Mouse (Mus musculus): ENCODE results near the gene Tmem56.

The Tmem56 gene

DNA sequence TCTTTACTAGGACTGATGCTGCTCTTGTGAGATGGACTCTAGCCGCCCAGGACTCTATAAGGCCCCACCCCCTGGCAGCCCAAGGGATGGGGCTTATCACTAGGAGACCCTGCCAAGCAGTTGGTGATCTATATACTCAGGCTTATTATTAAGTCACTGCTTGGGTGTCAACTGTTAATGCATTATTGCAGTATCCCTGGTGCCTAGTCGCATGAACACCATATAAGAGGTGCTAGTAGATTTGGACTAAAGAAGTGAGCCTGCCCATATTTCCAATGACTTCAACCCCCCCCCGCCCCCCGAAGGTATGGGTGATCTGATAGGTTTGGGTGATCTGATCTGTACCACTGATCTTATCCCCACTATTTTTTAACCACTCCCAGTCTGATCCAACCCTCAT is at the start of gene Tmem56:
TSS of gene Tmem56 (minus strand) at position 101 of the 400 bp plus-strand sequence.
- no peak for DNase-seq (ENCODE audit: low read depth, low spot score)

DNA sequence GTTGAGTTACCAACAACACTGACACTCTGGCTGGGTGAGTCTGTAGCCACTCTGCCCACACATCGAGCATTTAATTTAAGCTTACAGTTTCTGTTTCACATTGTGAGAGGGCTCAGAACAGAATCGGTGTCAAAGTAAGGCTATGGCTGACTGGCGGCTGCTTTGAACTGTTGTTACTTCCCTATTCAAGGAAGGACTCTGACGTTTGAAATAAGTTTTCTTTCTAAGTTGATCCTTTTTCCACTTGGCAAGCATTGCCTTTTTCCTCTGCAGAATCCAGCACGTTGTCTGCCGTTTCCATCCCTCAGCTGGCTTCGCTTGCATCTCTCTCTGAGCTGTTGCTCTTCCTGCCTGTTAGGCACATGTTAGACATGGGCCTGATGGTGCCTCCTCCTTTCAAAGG is 47.3 kb upstream of the Tmem56 start:
- no peak for DNase-seq (ENCODE audit: low read depth, low spot score)

DNA sequence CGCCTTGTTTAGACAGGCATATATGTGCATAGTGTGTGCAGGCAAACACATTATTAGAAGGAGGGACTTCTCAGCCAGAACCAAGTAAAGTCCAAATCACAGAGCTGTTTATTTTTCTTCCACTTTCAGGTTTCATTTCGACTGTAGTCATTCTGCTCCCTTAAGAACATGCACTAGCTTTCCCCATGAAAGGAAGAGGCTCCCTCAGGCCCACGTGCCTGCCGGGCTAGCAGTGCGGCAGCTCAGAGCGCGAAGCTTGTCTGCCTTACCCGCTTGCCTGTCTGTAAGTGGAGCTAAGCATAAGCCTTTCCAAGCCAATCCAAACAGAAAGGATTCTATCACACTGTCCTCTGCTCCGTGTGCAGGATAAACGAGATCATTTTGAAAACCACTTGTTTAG is 46.7 kb upstream of the Tmem56 start:
- DNase-seq (ENCODE audit: low read depth, low spot score) = no peak

DNA sequence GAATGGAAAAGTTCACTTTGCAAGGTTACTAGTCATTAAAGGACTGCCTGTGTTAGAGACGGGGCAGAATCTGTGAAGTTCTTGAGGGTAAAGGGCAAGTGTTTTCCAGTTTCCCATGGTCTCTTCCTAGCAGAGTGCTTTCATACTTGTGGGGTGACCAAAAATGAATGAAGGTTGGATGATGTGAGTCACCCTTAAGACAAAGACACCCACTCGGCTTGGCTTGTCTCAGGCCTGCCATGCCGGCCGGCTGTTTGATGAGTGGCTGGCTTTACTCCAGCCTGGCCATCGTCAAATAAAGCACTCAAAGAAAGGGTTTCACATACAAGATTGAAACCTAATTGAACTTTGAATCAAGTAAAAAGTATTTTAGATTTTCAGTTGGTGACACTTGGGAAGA is 44.5 kb upstream of the Tmem56 start:
- no peak for DNase-seq (ENCODE audit: low read depth, low spot score)

DNA sequence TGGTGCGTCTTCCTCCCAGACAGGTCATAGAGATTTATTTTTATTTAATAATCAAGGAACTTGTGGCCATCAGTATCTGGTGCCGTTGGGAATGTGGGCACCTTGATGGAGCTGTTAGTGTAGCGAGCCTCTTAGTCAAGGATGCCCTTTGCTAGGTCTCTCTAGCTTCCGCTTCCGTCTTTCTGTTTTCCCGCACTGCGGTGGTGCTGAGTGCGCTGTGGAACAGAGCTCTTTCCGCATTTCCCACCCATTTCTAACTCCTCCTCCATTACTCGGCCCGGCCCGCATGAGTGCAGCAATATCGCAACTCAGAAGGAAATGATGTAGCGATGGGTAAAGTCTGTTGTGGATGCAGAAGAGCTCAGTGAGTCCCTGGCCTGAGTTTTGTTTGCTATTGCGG is 40.5 kb upstream of the Tmem56 start:
- peak; percentile 38 for DNase-seq (ENCODE audit: low read depth, low spot score)

DNA sequence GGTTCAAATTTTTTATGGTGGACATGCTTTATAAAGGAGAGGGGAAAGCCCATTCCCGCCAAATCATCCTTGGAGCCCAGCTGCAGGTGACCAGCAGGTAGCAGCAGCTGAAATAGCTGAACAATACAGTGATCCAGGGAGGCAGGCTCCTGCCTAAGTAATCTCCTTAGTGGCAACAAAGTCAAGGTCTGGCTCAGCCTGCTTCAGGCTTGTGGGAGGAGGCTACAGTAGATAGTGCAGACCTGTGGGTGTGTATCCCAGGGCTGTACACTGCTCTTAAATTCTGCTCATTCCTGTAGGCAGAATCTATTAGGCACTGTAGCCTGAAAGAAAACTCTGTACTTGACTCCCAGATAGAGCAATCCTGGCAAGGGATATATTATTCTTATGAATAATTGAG is 38.0 kb upstream of the Tmem56 start:
- peak; percentile 36 for DNase-seq (ENCODE audit: low read depth, low spot score)

DNA sequence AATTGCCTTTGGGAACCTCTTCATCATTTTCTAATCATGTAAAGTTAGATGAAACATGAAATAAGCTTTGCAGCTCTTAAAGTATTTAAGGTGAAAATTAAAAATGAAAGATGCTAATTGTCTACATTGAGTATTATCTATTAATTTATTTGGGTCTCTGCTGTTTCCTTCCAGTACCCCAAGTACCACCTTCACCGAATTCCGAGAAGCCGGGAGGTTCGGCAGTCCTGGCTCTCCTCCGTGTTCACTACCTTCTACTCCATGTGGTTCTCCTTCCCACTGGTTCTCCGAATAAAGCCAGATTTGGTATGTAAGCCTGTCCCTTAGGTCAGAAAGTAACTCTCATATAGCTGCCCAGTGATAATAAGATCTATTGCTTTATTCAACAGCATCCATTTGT is 37.0 kb upstream of the Tmem56 start:
- no peak for DNase-seq (ENCODE audit: low read depth, low spot score)

DNA sequence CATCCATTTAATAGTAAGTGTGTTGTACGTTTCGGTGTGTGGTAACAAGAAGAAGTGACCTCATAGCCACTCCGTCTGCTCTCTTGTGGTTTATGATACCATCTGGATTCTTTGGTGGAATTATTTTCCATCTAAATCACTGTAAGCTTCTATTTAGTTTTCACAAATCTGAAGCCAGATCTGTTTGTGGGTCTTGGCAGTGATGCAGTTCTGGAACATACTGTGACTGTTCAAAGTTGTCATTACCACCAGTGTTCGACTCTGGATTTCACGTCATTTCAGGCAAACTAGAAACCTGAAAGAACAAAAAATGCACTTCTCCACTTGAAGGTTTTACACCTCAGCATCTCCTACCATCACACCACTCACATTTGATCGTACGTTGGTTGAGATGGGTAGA is 32.6 kb upstream of the Tmem56 start:
- no peak for DNase-seq (ENCODE audit: low read depth, low spot score)

DNA sequence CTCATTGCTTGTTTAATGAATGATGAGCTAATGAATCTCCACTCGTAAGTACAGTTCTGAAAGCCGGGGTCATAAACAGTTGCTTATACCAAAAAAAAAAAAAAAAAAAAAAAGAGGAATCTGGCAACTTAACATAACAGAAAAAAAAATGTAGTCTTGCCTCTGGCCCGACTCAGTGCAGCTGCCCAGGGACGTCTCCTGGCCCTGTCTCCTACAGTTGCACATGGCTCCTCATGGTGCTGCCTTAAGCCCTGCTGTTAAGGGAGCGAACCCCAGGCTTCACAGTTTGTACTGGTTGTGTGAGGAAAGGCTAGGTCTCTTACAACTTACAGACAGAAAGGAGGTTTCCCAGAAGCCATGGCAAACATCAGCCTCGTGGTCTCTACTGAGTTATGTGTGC is 31.3 kb upstream of the Tmem56 start:
- DNase-seq (ENCODE audit: low read depth, low spot score) = no peak

DNA sequence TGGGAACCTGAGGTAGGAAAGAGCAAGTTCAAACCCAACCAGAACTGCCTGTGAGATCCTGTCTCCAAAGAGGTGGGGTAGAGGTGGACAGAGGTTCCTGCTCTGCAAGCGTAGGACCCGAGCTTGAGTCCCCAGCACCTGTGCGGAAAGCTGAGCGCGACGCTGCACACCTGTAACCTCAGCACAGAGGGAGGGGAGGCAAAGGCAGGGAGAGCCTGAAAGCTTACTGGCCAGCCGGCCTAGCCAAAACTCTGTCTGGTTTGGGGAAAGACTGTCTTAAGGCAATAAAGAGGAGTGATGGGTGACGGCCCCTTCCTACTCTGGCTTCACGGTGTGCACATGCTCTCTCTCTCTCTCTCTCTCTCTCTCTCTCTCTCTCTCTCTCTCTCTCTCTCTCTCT is 30.1 kb upstream of the Tmem56 start:
- DNase-seq (ENCODE audit: low read depth, low spot score) = no peak

DNA sequence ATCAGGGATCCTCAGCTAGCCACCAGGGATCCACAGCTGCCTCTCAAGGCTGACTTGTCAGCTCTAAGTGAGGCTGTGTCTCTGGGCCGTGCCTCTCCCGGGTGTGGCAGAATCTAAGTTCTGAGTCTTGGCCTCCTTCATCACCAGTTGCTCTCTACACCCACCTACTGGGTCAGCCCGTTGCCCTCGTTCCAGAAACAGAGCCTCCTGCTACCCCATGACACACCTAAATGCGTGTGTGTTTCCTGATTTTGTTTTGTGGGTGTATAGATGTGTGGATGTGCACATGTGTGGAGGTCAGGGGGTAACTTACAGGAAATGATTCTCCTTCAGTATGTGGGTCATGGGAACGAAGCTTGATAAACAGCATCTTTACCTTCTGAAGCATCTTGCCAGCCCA is 29.5 kb upstream of the Tmem56 start:
- DNase-seq (ENCODE audit: low read depth, low spot score) = no peak

DNA sequence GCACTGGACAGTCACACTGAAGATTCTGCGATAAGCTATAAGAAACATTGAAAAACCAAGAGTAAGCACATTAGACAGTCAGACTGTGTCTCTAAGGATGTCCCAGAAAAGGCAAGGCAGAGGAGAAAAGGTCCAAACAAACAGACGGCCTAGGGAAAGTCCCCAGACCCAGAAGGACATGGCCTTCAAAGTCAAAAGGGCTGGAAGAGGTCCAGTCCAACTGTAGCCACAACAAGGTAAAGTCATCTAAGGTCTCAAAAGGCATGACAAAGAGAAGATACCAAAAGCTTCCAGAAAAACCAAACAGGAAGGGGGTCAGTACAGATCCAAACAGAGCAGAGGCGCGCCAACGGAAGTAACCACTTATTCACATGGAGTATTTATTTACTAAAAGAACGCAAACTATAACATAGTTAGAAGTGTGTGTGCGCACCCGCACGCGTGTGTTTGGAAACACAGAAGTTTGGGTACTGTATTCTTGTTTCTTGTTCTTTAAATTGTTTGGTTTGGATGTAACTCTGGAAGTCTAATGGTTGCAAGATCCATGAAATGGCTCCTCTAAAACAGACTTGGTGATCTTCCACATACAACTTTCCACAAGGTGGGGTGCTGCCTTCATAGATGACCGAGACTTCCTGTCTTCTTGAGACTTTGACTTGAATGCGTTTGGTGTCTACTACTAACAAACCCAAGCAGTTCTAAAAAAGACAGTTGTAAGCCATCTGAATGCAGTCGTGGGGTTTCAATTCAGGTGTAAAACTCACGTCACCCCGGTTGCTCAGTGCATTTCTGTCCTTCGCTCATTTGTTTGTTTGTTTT is 27.2 kb upstream of the Tmem56 start:
- DNase-seq (ENCODE audit: low read depth, low spot score) = no peak

DNA sequence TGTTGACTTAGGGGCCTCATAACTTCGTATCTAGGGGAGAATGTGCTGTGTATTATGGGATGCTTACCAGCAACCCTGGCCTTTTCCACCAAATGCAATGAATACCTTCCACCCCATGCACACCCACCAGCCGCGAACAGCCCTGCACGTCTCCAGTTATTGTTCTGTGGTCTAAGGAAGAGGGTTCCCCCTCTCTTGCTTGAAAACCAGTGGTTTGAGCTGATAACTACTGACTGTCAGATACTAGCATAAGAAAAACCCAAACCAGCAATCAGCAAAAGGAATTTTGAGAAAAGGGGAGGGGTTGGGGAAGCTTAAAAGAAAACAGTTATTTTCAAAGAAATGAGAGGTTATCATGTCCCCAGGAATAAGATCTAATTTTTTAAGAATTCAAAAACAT is 26.5 kb upstream of the Tmem56 start:
- no peak for DNase-seq (ENCODE audit: low read depth, low spot score)

DNA sequence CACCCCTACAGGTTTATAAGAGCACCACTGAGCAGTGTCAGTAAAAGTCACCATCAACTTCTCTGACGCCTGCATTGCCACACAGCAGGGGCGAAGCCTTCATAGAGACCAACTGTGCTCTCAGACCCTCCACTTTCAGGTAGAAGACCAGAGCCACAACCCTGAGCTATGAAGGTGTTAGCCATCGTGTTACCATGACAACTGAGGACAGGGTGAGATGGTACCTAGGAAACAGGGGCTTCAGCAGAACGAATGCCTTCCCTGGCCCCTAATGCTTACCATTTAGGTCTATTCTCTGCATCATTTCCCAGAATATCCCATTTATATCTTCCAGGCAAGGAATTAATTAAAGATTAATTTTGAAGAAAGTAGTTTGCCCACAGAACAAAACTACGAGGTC is 26.0 kb upstream of the Tmem56 start:
- DNase-seq (ENCODE audit: low read depth, low spot score) = no peak

DNA sequence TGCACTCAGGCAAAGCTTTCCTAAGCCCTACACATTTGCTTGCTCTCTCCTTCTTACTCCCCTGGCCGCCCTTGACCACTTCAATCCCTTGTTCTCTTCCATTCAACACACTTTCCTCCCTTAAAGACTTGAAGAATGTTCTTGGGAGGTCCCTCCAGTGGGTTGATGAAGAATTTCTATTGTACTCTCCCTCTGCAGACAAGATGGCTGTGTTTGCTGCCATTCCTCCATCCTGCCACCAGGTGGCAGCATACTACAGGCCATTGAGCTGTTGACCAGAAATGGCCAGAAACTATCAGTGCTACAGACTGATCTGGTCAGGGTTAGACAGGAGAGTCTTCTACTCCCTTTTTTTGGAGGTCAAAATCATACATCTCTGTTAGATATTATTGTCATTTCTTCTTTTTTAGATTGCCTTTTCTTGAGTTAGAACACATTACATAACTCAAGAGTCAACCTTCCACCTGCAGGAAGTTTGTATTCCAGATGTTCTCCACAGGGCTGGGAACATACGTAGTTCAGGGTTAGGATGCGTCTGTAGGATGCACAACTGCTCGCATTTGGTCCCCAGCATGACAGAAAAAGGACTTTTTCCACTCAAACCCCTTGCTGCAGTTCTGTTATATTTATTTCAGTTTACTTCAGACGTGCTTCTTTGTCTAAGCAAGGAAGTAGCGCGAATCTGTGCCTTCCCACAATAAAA is 24.8 kb upstream of the Tmem56 start:
- peak; percentile 85 for DNase-seq (ENCODE audit: low read depth, low spot score)

DNA sequence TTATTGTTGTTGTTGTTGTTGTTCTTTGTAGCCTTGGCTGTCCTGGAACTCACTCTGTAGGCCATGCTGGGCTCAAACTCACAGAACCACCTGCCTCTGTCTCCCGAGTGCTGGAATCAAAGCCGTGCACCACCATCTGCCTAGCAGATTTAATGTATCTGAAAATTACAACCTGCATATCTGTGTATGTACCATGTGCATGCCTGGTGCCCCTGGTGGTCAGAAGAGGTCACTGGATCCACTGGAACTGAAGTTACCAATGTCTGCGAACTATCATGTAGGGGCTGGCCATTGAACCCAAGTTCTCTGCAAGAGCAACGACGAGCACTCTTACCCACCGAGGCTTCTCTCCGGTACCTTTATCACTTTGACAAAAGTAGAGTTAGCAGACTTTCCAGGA is 23.7 kb upstream of the Tmem56 start:
- DNase-seq (ENCODE audit: low read depth, low spot score) = peak; percentile 30

DNA sequence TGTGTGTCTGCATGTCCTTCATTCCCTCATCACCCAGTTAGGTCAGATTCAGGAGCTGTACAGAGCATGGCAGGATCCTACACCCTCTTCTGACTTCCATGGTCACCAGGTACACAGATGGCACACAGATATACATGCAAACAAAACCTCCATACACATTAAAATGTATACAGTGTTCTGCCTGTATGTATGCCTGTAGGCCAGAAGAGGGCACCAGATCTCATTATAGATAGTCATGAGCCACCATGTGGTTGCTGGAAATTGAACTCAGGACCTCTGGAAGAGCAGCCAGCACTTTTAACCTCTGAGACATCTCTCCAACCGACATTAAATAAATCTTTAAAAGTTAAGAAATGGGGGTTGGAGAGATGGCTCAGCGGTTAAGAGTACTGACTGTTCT is 11.3 kb upstream of the Tmem56 start:
- no peak for DNase-seq (ENCODE audit: low read depth, low spot score)

DNA sequence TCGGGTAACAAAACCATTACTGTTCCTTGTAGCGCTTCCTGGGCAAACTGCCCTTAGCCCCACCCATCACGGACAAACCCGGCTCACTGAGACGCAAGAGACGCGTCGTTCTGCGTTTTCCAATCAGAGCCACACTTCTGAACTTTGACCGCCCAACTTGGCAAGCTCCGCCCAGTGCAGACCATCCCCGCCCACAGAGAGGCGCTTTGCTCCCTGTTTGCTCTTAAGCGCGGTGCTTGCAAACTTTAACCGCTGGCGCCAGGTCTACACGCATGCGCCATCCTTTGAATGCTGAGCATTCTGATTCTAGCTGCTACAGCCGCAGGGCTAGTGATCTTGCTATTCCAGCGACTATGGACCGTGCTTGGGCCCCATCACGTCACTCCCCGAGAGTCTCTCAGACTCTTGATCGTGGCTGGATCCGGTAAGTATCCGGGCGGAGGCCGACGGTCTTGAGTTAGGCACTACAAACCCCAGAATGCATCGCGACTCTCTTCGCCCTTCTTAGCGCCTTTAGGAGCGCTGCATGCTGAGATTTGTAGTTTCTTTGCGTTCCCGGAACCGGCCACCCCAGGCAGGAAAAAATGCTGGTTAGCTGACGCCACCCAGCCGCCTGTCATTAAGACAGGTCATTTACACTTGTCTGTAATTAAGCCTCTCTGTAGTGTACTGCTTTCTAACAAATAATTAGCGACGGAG is 8.8 kb upstream of the Tmem56 start, which contains the start of gene Alg14:
TSS of gene Alg14 (plus strand) at position 214 of the 699 bp plus-strand sequence.
- DNase-seq (ENCODE audit: low read depth, low spot score) = peak; percentile 99

DNA sequence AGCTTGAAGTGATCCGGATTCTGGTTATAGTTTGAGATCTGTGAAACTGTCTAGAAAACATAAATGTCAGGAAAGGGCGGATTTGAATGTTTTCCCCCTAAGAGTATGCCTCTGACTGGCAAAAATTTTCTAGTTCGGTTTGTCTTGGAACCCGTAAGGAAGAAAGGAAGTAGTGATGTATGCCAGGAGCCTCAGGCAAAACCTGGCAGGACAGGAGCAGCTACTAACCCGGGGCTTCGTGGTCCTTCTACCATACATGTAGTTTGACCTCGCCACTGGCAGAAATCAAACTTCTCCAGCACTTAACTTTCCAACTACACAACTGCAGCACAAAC is 8.3 kb upstream of the Tmem56 start:
- DNase-seq (ENCODE audit: low read depth, low spot score) = no peak

DNA sequence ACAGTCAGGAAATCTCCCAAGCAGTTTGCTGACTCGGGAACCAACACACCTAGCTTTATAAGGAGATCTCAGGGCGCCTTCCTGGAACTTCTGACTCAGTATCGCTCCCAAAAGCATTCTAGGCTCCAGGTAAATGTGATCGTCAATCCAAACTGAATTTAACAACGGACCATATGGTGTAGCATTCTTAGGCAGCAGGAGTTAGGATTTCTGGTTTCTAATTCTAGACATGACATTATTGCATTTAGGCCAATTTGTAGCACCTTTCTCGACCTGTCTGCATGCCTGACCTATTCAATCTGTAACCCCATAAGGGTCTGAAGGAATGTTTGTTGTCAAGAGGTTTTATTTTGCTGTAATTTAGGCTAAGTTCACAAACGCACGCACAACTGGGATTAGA is 7.8 kb upstream of the Tmem56 start:
- DNase-seq (ENCODE audit: low read depth, low spot score) = no peak

DNA sequence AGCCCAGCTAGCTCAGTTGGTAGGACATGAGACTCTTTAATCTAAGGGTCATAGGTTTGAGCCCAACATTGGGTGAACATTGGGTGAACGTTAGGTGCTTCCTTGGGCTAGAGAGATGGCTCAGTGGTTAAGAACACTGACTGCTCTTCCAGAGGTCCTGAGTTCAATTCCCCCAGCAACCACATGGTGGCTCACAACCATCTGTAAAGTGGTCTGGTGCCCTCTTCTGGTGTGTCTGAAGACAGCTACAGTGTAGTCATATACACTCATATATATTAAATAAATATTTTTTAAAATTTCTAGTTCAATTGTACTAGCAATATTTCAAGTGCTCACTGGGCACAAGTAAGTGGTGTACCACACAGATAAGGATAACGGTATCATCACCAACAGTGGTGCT is 4.3 kb upstream of the Tmem56 start:
- no peak for DNase-seq (ENCODE audit: low read depth, low spot score)

DNA sequence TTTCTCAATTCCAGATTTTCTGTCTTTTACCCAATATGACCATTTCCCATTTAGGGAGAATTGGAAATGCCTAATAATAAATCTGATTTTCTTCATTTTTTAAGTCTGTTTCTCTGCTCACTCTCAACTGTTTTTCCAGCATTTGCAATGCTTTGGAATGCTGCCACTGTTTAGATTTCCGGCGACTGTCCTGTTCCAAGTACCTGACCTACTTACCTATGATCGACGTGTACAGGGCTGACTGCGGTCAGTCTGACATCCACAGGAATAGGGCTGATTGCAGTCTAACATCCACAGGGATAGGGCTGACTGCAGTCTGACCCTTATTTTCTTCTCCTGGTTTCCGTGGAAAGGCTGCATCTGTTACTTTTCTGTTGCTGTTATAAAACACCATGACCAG is 2.3 kb upstream of the Tmem56 start:
- no peak for DNase-seq (ENCODE audit: low read depth, low spot score)

DNA sequence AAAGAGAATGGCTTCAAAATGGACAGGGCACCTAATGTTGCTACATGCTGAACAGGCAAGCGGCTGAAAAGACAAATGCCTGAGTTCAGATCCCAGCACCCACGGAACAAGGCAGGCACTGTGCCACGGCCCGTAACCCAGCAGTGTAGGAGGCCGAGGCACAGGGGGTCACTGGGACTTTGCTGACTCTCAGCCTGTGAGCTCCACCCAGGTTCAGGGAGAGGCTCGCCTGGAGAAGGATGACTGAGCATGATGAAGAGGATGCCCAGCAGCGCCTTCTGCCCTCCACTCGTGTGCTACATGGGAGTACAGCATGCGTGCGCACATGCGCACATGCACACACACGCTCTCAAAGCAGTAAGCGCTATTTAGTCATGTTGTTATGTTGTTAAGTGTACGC is 3.2 kb downstream of the Tmem56 start:
- DNase-seq (ENCODE audit: low read depth, low spot score) = no peak
